Mouse (Mus musculus) gastrocnemius, postnatal 36 days (tissue): ENCODE results near the gene Pacrg. TPM values are rescaled to one million over a fixed set of nuclear protein-coding genes. Genes with fewer than 3 reads are reported as not detected.

Experiments
- DNase-seq, 2 experiments: peaks; one replicate each; pipeline ENCODE4 v3.0.0; 2022
- intact Hi-C: fragments of 180-260 bp; cut with DNase I; formaldehyde crosslinking; loops from one replicate; pipeline ENCODE4 v1.15.1; 2025
- total RNA-seq, 2 experiments: library from RNA; stranded (reverse); gene quantifications; 2 replicates each; pipeline ENCODE4 v1.2.3; 2021

The Pacrg gene
- total RNA-seq, 2 experiments from 2014 or later, result 1.6 to 2.0 TPM

- DNase-seq, result no peak
- intact Hi-C loops, result no loop called here
Observed at GRCm38 (mm10) chr17:10360738-10361137, 479.4 kb downstream of the Pacrg start.

- intact Hi-C loops, result no loop called here
- no peak for DNase-seq
Observed at GRCm38 (mm10) chr17:10359466-10359865, 480.6 kb downstream of the Pacrg start.

DNA sequence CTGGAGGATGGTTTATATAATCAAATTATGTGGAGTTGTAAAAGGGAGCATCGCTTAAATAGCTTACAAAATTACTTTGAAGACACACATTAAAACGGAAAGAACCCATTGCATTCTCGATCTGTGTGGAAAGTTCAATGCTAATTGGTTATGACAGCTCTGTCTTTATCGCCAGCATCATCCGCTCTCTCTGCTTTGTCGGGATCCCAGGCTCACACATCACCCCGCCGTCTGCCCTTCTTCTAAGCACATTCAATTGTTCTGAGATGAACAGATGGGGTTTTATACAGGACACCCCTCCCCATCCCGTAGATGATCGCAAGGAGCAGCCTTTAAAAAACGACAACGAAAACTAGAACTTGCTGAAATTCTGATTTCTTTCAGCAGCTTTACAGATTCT is 482.8 kb downstream of the Pacrg start:
- intact Hi-C loops, result no loop called here

GRCm38 (mm10) chr17:10356294-10356693 is 483.8 kb downstream of the Pacrg start:
- intact Hi-C loops, result no loop called here
- DNase-seq, result no peak

More for the DNA sequence above, 482.8 kb downstream of the Pacrg start:
- no peak for DNase-seq

DNA sequence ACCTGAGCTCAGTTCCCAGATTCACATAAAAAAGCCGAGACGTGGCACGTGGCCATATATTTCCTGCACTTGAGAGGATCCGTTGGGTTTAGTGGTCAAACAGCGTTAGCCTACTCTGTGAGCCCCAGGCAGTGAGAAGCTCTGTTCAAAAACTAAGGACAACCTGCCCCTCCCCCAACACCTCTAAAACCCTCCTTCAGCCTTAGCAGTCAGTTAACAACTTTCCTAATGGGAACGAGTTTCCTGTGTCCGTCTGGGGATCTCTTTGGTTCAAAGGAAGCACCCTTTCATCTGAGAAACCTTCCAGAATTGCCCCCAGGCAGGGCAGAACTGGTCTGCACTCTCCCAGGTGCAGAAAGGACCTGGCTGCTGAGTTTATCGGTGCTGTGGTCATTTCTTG is 484.4 kb downstream of the Pacrg start:
- intact Hi-C loops, result no loop called here
- DNase-seq, result no peak

Other genes with a start within 250 kb of the Pacrg start
- 10 to 100 TPM; 15.2 TPM for gene Prkn, start 73 bp upstream of the Pacrg start, total RNA-seq